Mouse (Mus musculus) adrenal gland, adult 18-20 months (tissue): ENCODE data around the gene Pik3ap1. TPM values are rescaled to one million over a fixed set of nuclear protein-coding genes. Genes with fewer than 3 reads are reported as not detected.

Experiments
- DNase-seq, 2 experiments: peaks; one replicate each; pipeline ENCODE4 v3.0.0; 2021 to 2022; ENCODE audit warnings: low spot score in 2 of 2
- total RNA-seq, 2 experiments: library from RNA; stranded (reverse); gene quantifications; 1 replicate in 1 of 2; 2 replicates in 1 of 2; pipeline ENCODE4 v1.2.3; 2021

Gene Pik3ap1
- total RNA-seq, 2 experiments from 2014 or later: 10.2 to 13.4 TPM

DNA sequence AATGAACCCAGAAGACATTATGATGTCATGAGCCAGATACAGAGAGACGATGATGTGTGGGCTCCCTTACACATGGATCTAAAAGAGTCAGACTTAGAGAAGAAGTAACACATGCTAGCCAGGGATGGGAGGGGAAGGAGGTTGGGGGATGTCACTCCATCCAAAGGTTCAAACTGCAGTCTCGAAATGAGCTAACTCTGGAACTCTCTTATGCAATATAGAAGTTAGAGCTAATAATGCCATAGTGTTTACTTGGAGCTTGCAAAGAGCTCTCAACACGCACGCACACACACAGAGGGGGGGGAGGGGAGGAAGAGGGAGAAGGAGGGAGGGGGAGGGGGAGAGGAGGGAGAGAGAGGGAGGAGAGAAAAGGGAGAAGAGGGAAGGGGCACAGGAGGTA is 13.5 kb downstream of the Pik3ap1 start:
- DNase-seq: no peak

DNA sequence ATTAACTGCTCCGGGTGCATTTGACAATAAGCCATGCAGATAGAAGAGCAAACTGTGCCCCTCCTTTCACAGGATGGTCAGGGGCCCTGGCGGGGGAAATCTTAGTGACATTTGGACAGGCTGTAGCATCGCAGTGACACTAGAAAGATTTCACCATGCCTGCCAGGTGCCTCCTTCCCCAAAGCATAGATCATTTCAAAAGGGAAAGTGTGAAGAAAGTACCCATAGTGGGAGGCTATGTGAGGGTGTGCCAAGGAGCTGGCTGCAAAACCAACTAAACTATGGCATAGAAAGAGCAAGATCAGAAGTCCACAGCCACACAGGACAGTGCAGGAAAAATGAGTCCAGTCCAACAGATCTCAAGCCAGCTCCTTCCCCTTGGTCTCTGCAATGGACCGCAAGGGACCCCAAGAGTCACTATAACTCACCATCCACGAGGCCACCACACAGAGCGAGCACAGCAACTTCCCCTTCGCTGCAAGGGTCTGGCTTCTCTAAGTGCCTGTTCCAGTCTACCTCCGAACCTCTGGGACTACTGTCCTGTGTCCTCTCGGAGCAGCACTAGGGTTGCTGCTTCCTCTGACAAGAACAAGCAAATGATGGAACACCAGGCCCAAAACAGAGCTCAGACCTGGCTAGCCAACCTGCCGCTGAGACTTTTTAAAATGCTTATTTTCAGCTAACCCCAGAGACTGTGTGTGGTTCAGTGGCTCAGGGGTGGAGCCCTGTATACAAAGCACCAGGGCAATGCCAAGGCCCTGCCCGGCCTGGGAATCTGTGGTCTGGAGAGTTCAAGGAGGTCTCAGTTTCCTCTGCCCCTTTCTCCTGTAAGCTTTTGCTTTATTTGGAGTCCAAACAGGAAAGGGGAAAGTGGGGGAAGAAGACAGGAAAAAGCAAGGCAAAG is 15.1 kb downstream of the Pik3ap1 start:
- no peak for DNase-seq

DNA sequence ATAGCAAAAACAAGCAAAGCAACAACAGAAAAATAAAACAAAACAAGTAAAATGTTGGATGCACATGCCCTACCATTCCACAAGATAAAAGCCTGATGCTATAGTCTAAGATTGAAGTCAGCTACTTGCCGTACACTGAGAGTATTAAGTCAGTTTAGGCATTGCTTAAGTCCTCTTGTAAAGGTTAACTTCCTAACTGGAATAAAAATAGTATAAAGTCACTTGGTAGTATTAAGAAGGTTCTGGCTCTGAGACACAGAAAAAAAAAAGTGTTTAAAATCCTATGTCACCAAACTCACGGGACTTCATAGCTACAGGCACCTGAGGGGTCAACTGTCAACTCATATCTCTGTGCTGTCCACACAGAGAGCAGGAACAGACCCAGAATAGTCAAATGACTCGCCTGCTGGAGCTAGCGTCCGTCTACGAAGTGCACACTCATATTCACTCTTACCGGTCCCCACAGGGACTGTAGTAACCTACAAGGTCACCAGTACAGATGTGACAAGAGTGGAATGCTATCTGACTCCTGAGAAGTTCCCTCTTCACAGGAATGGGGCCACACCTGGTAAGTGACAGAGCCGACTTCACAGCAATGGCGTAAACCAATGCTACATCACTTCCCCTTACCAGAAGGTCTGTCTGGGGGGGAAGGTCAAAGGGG is 17.9 kb downstream of the Pik3ap1 start:
- no peak for DNase-seq

DNA sequence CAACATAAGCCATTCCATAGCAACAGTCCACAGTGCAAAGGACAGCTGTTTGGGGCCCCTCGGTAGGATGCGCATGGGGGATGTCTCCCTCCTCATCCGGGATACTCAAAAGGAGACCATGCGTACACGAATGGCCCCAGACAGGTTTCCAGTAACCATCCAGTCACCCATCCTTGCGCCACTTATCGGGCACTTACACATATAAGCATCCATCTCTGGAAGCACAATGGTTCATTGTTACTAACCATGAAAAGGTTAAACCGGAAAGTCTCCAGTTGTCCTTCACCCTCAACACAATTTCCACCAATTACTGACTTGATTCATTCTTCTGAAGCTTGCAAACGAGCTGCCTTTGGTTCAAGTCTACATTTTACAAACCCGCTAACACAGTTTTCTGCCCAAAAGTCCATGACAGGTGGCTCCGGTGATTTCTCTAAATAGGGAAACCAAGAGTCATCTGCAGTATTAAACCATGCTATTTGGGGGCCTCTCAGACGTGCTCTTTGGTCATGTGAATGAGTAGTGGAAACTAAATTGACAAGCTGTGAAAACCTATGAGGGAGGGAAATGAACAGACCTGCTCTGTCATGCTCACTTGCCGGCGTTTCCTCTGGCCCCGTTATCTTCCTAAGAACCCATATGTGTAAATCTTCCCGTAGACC is 18.6 kb downstream of the Pik3ap1 start:
- DNase-seq: no peak

DNA sequence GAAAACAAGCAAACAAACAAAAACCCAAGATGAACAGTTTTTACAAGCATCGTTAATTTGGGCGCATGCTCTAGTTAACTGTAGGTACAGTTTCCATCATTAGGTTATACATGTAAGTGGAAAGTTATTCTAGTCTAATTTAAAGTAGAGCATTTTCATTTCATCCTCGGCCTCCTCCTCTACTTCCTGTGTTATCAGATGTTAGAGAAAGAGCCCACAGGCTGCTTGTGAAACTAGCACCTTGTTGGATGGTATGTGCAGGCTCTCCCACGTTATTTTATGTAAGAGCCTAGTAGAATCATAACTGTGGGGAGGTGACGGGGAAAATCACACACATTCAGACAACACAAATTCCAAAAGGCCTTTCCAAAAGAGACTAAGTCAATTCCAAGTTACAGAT is 19.3 kb downstream of the Pik3ap1 start:
- no peak for DNase-seq

DNA sequence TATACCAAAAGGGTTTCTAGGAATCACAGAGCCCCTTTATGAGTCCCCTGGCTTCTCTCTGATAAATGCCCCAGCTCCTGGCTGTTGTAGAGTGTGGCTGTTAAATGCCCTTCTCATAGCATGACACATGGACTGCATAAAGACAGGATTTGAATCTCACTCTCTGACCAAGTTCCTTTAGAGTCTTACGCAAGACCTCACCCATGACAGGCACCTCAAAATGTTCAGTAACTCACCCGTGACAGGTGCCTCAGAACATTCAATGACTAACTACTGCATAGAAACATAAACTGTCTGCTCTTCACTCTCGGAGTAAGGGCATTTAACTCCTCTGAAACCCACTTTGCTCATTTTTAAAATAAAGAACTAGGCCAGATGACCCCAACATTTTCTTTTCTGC is 20.4 kb downstream of the Pik3ap1 start:
- DNase-seq: no peak

DNA sequence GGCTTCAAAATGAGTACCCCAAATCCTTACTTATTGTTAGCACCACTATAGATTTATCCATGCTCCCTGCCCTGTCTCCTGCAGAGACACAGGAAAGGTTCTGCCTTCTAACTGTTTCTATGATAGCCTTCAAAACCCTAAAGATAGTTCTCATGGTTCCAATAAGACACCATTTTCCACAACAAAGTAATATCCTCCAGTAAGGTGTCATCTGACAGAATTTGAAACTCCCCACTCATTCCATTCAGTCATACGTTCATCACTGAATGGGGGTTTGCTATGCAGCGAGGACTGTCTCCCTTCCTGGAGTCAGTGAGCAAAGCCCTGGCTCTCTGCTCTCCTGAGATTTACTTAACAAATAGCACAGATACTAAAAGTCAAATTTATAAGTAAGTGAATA is 21.9 kb downstream of the Pik3ap1 start:
- no peak for DNase-seq

DNA sequence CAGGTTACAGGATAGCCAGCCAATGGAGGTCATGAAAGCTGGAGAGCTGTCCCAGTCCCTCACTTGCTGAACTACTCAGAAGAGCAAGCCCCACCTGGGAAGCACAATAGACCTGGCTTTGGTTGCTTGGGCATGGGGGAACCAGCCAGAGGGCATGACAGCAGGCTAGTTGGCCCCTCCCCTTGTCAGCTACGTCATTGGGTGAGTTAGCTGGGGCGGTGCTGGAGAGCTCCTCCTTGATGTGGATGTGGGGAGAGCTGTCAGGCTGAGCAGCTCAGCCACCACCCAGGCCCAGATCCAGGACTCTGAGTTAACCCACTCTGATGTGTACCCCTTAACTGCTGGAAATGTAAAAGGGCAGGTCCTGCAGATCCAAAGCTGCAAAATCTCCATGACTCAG is 24.4 kb downstream of the Pik3ap1 start:
- DNase-seq: no peak

DNA sequence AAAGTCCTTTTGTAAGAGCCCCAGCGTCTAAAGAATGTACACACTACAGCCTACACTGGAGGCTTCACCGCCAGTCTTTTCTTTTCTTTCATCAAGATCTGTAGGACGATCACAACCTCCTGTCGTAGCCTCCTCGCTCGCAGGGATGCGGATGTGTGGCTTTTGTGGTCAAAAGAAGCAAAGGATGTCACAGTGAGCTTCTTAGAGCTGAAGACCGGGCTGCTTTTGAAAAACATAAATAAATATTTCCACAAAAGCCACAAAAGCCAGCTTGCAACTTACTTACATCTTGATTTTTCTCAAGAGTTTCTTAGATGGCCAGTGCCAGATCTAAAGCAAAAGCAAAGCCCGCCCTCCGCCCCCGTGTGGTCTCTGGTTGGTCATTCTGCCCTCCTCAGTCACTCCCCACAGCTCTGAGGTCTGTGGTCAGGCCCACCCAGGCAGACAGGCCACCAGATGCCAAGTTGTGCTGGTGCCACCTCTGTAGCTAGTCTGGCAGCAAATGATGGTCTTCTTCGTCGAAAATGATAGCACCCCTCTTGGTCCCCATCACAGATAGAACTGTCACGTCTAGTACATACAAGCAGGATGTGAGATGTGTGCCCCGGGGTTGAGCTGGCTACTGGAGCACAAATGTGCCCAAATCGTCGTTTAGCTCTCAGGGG is 30.5 kb downstream of the Pik3ap1 start:
- no peak for DNase-seq

DNA sequence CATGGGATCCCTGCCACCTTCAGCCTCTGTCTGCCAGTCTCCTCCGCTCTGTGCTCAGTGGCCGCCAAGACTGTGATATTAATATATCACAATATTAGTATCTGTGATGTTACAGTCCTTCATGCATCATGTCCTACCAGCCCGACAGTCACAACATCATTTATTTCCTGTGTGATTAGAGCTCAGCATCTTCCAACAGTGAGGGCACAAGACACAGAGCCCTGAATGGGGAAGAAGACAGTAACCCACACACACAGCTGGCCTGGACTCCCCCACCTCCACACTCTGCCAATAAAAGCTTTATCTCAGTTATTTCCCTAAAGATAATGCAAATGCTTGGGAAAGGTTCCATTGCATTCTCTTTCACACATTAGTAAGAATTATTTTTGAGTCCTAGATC is 35.3 kb downstream of the Pik3ap1 start:
- DNase-seq: no peak

DNA sequence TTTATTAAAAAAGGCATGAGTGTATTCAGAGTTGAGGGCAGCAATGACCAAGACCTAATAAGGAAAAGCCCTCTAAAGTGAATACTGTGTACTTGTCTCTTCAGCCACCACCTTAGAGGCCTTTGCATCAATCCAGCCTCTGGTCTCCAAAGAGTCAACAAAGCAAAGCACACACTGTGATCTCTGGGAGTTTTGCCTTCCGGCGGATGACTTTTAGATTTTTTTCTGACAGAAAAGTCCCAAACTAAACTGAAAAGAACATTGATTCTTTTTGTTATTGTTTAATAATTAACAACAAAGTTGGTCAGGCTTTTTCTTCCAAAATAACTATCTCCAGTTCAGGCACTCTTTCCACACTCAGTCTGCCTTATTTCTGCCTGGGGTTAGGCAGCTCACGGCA is 36.7 kb downstream of the Pik3ap1 start:
- DNase-seq: no peak

DNA sequence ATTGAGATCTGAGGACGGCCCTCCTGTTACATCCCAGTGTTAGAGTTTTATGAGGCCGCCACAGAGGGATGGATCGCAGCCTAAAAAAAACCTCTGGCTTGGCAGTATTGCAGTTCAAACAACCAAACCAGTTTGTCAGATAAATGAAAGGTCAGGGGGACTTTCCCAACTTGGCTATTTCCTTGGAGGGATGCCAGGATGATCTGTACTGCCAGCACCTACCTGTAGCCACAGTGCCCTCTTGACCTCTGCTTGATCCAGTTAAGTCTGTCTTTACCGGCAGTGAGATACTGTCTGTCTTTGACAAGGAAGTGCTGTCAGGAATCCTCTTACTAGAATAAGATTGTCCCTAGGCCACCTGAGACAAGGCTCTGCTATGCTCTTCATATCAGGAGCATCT is 37.6 kb downstream of the Pik3ap1 start:
- no peak for DNase-seq

DNA sequence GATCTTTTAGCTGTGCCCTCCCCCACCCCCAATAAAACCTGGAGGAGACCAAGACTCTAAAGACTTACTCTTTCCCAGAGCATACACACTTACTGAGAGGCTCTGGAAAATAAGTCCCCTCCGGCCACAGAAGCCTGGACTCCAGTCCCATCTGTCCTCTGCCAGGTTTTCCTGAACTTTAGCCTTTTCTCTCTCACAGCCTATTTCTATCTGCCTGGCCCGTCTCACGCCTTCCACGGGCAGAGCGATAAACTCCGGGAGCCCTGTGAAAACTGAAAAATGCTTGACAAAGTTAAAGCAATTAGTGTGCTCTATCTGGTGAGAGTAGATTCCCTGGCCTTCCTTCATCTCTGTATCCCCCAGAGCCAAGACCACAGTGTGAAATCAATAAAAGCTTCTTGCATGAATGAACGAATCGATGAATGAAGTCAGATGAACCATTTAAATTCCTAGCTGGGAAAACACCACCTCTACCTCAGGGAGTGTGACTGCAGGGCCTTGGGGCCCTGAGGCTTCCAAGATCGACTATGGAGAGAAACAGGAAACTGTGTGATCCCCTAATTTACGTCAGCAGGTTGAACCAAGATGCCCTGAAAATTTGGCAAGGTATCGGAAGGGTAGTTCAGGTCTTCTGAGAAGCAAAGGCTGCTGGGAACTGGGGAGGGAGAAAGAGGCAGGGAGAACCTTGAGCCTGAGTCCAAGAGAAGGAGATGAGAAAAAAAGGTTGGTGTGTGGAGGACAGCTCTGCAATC is 38.6 kb downstream of the Pik3ap1 start:
- no peak for DNase-seq

DNA sequence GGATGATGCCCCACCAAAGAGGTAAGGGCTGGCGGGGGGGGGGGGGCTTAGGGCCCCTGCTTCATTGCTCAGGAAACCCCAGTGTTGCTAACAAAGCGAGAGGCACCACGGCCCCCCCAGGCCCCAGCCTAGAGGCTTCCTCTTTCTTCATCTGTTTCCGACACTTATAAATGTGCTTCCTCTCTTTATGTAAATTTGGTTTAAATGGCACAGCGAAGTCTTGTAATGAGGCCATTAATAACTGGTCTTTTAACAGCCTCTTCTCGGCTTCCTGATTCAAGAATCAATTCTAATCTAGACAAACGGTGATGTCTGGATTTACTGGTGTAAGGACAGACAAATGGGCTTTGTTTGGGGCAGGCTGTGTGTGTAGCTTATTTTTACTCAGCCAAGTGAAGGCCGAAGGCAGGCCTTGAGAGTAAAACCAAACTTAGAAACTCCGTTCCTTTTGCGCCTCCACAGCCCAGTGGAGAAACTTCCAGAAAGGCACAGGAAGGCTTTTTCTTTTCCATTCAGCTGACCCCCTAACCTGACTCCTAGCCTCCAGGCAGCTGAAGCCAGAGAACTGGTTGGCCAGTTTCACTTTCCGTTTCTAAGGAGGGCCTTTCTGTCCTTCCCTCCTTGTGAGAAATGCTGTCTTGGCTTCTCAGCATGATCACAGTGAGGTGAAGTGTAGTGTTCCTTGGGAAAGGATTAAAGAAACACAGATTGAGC is 39.7 kb downstream of the Pik3ap1 start:
- peak in 1 of 2 experiments; percentile 35 for DNase-seq

DNA sequence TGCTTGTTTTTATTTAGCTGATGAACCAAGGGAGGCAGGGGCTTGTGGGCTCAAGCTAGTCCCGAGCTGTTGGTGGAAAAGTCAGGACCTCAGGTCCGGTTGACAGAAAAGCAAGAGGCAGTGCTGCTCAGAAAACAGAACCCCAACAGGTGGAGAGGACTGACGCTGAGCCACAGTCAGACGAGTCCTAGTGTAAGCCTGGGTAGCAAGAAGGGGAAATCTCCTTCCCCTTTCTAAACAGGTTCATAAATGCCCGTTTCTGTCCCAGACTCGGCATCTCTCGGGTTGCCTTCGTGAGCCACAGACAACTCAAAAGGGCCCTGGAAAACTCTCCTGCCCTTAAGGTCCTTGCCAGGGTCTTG is 40.3 kb downstream of the Pik3ap1 start:
- DNase-seq: no peak

DNA sequence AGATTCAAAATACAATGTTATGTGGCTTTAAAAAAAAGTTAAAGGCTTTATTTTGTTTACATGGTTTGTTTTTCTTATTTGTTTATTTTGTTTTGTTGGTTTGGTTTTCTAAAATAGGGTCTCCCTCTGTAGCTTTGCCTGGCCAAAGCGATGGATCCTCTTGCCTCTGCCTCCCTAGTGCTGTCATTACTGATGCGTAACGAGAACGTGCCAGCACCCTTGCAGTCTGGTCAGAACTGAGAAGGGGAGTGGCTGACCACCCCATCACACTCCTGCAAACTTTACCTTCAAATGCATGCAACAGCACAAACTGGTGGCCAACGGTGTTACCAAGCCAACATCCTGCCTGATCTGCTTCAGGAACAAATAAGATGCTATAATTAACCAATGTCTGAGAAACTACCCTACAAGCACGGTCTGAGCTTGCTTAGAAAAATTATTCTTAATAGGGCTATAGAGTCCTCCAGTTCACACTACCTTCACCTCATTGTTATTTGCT is 42.3 kb downstream of the Pik3ap1 start:
- no peak for DNase-seq

DNA sequence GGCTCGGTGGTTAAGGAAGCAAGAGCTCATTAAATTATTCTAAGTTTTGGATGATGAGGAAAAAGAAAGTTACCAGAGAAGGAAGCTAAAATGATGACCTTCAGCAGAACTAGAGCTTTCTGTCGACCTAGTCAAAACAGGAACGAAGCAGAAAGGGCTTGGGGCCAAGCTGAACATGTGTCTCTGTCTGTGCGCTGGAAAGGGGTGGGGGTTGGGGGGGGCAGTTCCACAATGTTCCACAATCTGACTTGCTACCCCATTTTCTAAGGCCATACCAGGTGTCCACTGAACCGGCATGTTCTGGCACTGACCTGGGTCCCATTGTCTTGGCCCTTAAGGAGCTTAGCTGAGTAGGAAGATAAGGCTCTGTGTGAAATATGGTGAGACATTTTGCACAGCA is 43.2 kb downstream of the Pik3ap1 start:
- no peak for DNase-seq

DNA sequence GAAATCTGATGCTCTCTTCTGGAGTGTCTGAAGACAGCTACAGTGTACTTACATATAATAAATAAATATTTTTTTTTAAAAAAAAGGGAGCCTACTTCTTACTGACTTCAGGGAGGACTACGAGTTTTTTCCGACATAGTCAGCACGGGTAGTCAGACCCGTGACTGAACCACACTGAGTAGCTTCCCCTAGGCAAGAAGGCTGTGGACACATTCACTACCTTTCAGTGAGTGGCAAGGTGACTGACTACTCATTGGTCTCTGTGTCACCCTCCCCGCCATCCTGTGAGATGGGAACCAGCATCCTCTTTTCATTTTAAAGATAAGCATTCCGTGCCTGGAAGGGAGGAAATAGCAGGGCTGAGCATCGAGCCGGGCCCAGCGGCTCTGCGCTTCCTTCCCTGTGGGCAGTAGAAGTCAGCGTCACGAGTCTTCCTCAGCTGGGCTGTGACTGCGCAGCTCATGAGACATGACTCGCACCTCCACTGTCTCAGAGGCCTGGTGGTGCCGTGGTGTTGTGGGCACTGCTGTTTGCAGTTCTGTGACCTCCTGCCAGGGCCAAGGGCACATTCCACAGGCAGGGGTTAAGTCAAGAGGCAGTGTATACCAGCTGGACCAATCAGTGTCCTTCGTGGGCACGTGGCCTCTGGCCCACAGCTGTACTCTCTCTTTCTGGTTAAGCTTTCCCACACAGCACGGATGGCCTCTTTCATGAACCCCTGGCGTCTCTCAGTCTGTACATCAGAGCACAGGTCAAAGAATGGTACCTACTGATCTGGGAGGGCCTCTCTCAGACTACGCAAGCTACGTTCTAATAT is 45.7 kb downstream of the Pik3ap1 start:
- no peak for DNase-seq

DNA sequence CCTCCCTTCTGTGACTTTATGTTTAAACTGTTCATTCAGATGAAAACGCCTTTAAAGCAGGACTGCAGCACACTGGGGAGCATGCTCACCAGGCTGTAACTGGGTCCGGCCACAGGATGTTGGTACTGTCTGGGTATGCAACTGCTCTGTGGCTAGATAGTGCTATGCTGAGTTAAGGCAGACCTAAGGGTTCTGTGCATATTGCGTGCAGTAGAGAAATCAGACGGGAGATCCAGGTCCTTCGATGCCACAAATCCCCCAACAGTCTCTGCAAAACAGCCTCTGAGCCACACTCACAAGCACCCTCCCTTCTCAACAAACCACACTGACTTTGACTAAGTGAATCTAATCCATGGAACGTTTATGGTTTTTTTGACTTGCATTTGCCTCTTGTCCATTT is 46.5 kb downstream of the Pik3ap1 start:
- no peak for DNase-seq
